Comparison of ENCODE assay signal across 20 mouse cellular contexts in genomic region chr7:122584421-122585151, GRCm38 (mm10).
DNase-seq lines count a peak whose midpoint lies in the region; ATAC-seq and TF ChIP-seq lines count a peak whose summit lies in the region.
"Had no signal": no experiment of that assay in that cellular context is flagged by ENCODE, and none has a peak within 500 bp of the region (broad histone marks: within the 10 kb centered on the region; RNA-seq: fewer than 3 reads in every experiment).

No protein-coding gene starts in this region.

- no peak for TF ChIP-seq CTCF in lung, postnatal 0 days (IDR thresholded peaks at IDR 0.05)
- TF ChIP-seq CTCF in layer of hippocampus, adult 2 months (conservative IDR thresholded peaks at IDR 0.05), result no peak
- no peak for TF ChIP-seq CTCF in gastrocnemius, adult 2 months (IDR thresholded peaks at IDR 0.05)

- no peaks in the 10 kb centered on the region for H3K9me3 ChIP-seq in lung, postnatal 0 days (ENCODE audit: low read length)
- H3K9me3 ChIP-seq: embryonic facial prominence, embryonic 15.5 days; hindbrain, embryonic 13.5 days; lung, embryonic 15.5 days; midbrain, embryonic 10.5 days had no signal

- no peak overlapping the region for H3K9ac ChIP-seq in lung, postnatal 0 days (replicated peaks; ENCODE audit: low read depth)
- H3K9ac ChIP-seq: embryonic facial prominence, embryonic 15.5 days; hindbrain, embryonic 13.5 days; lung, embryonic 15.5 days had no signal

- H3K4me3 ChIP-seq in lung, postnatal 0 days (ENCODE audit: low read depth, low read length), result no peak overlapping the region
- H3K4me3 ChIP-seq in layer of hippocampus, adult 2 months, result no peak overlapping the region
- H3K4me3 ChIP-seq in gastrocnemius, adult 2 months, result no peak overlapping the region
- H3K4me3 ChIP-seq: embryonic facial prominence, embryonic 15.5 days; hindbrain, embryonic 13.5 days; lung, embryonic 15.5 days; midbrain, embryonic 10.5 days had no signal

- H3K27ac ChIP-seq in lung, postnatal 0 days (ENCODE audit: low read length), result no peak overlapping the region
- peak overlapping the region; percentile 83 for H3K27ac ChIP-seq in layer of hippocampus, adult 2 months
- H3K27ac ChIP-seq in gastrocnemius, adult 2 months, result no peak overlapping the region
- H3K27ac ChIP-seq: embryonic facial prominence, embryonic 15.5 days; hindbrain, embryonic 13.5 days; lung, embryonic 15.5 days; midbrain, embryonic 10.5 days had no signal

- peak; percentile 35 for ATAC-seq in lung, postnatal 0 days
- ATAC-seq: forebrain, embryonic 14.5 days had no signal

- H3K4me1 ChIP-seq in lung, postnatal 0 days (ENCODE audit: insufficient read depth, low read depth, low read length), result no peaks in the 10 kb centered on the region
- H3K4me1 ChIP-seq: hindbrain, embryonic 13.5 days; lung, embryonic 15.5 days; midbrain, embryonic 10.5 days had no signal

- no peaks in the 10 kb centered on the region for H3K36me3 ChIP-seq in lung, postnatal 0 days (ENCODE audit: insufficient read depth, low read length)
- H3K36me3 ChIP-seq: embryonic facial prominence, embryonic 15.5 days; G1E; hindbrain, embryonic 13.5 days; lung, embryonic 15.5 days; midbrain, embryonic 10.5 days had no signal

- H3K27me3 ChIP-seq in lung, postnatal 0 days (replicated peaks; ENCODE audit: insufficient read depth, low read length), result no peaks in the 10 kb centered on the region
- H3K27me3 ChIP-seq: embryonic facial prominence, embryonic 15.5 days; hindbrain, embryonic 13.5 days; lung, embryonic 15.5 days had no signal

- no peak overlapping the region for H3K4me2 ChIP-seq in lung, postnatal 0 days (replicated peaks; ENCODE audit: low read depth, low read length)
- H3K4me2 ChIP-seq: embryonic facial prominence, embryonic 15.5 days; hindbrain, embryonic 13.5 days; liver, embryonic 11.5 days; lung, embryonic 15.5 days had no signal

- TF ChIP-seq EP300 in lung, postnatal 0 days (IDR thresholded peaks at IDR 0.05), result no peak

- intact Hi-C loops in left cerebral cortex, postnatal 10 days (cut with DNase I), result no loop called here
- intact Hi-C loops in gastrocnemius, adult 2 months (cut with DNase I), result no loop called here

- WGBS in lung, postnatal 0 days, result 69% methylated on average over 14 of the region's 14 CpGs

- DNase-seq in lung, postnatal 0 days (ENCODE audit: low spot score), result peak; percentile 37
- no peak for DNase-seq in lung, postnatal 4 days
- DNase-seq in layer of hippocampus, adult 2 months (ENCODE audit: low spot score in 2 of 2), result peak; percentile 57 to 83
- peak; percentile 35 to 50 for DNase-seq in left cerebral cortex, postnatal 10 days (ENCODE audit: extremely low spot score in 1 of 2, low spot score in 2 of 2)
- peak; percentile 65 for DNase-seq in skeletal muscle tissue, adult 2 months (ENCODE audit: low read depth, low spot score)
- no peak for DNase-seq in adrenal gland, adult 2 months
- DNase-seq in gastrocnemius, adult 2 months, result no peak
- no peak for DNase-seq in thymus, postnatal 4 days
- DNase-seq: adrenal gland, postnatal 25 days; cerebellum, postnatal 36 days; kidney, adult 11 months; kidney, postnatal 4 days; thymus, adult 18-20 months had no signal

Comparison
In these comparisons a context has a peak if more than half of its experiments do, and no peak if none do; other contexts are left out.
1. DNase-seq: peak in lung, postnatal 0 days (single experiment), layer of hippocampus, adult 2 months (2 of 2), left cerebral cortex, postnatal 10 days (2 of 2) and skeletal muscle tissue, adult 2 months (single experiment); none in lung, postnatal 4 days (0 of 2), adrenal gland, adult 2 months (single experiment), gastrocnemius, adult 2 months (single experiment) and thymus, postnatal 4 days (single experiment).